Mouse (Mus musculus): ENCODE data around the gene Rps11.

GRCm38 (mm10) chr7:45081016-45081415 lies 43.2 kb downstream of the Rps11 start:
- TF ChIP-seq CTCF (IDR thresholded peaks at IDR 0.05; ENCODE audit: low read depth, low read length) (no peak), POLR2A (IDR thresholded peaks at IDR 0.05; ENCODE audit: borderline replicate concordance, low read depth, low read length) (no peak)

All from bone marrow macrophage, adult 2 months (primary cell).